Mouse (Mus musculus): ENCODE measurements around the gene Timp4. TPM values are rescaled to one million over a fixed set of nuclear protein-coding genes. Genes with fewer than 3 reads are reported as not detected.
"Not testable (repeated sequence)": the region's sequence is repeated elsewhere in the genome, so short reads cannot be mapped to it uniquely, and the experiment has no call there.

Timp4 gene
- total and polyA plus RNA-seq, 3 experiments, result not detected

DNA sequence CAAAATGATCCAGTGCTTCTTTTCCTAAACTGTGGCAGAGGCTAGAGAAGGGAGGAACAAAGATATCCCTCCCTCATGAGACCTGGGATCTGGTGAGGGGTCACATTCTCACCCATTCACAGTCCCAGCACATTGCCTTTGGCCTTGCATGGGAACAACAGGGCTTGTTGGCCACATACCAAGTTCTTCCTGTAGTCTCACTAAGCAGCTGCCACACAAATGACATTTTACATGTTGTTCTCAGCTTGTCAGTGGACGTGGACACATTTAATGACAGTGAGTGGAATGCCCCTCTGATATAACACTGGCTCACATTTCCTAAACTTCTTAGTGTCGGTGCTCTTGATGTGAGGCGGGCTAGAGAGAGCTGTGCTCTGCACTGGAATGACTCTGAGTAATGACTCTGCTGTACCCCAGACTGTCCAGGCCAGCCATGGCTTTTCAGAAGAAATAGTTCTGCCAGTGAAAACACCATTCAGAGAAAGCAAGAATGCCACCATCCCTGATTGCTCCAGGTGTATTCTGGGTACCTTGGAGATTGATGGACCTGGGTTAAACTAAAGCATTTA is 10.8 kb downstream of the Timp4 start:
- no peak for DNase-seq (ENCODE audit: low read depth, low spot score)
- Histone ChIP-seq H3K4me1 (ENCODE audit: control insufficient read depth in 1 of 2, insufficient read depth in 2 of 2, low read length in 2 of 2) (no peaks in the 10 kb centered on the region), H3K36me3 (ENCODE audit: control insufficient read depth in 1 of 2, insufficient read depth in 2 of 2, low read length in 2 of 2) (no peaks in the 10 kb centered on the region), H3K27ac (ENCODE audit: control insufficient read depth, low read depth, low read length) (no peak overlapping the region), H3K9ac (ENCODE audit: control insufficient read depth, low read depth, low read length, poor library complexity, severe bottlenecking) (no peak overlapping the region), H3K9me3 (replicated peaks; ENCODE audit: insufficient read depth, low read length) (no peaks in the 10 kb centered on the region), H3K4me3 (ENCODE audit: control insufficient read depth in 1 of 2, insufficient read depth in 1 of 2, low read depth in 2 of 2, low read length in 2 of 2) (no peak overlapping the region), H3K79me2 (ENCODE audit: control insufficient read depth, insufficient read depth, low read length, poor library complexity) (no peaks in the 10 kb centered on the region), H3K27me3 (ENCODE audit: control insufficient read depth in 1 of 2, insufficient read depth in 2 of 2, low read length in 2 of 2) (peaks cover 2% of the 10 kb centered on the region in 2 experiments)
- TF ChIP-seq POLR2AphosphoS2 (IDR thresholded peaks at IDR 0.05; ENCODE audit: low read length), result no peak
- no peak for TF ChIP-seq TCF12 (IDR thresholded peaks at IDR 0.05; ENCODE audit: low read depth, low read length)

DNA sequence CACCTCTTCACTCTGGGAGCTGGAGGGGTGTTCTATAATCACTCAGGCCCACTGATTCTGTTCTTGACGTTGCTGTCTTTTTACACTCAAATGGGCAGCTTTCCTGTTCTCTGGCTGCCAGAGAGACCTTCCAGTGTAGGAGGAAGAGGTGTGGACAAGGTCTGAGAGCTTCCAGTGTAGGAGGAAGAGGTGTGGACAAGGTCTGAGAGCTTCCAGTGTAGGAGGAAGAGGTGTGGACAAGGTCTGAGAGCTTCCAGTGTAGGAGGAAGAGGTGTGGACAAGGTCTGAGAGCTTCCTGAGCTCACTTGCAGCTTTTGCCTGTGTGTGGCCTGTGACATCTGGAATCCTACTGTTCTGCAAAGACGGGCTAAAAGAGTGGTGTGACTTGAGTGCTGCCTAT is 11.6 kb downstream of the Timp4 start:
- not testable (repeated sequence) for H3K9me3 ChIP-seq (replicated peaks; ENCODE audit: insufficient read depth, low read length); H3K4me1 ChIP-seq (ENCODE audit: control insufficient read depth in 1 of 2, insufficient read depth in 2 of 2, low read length in 2 of 2); H3K27me3 ChIP-seq (ENCODE audit: control insufficient read depth in 1 of 2, insufficient read depth in 2 of 2, low read length in 2 of 2); H3K36me3 ChIP-seq (ENCODE audit: control insufficient read depth in 1 of 2, insufficient read depth in 2 of 2, low read length in 2 of 2); H3K9ac ChIP-seq (ENCODE audit: control insufficient read depth, low read depth, low read length, poor library complexity, severe bottlenecking); H3K27ac ChIP-seq (ENCODE audit: control insufficient read depth, low read depth, low read length); DNase-seq (ENCODE audit: low read depth, low spot score); H3K79me2 ChIP-seq (ENCODE audit: control insufficient read depth, insufficient read depth, low read length, poor library complexity); H3K4me3 ChIP-seq (ENCODE audit: control insufficient read depth in 1 of 2, insufficient read depth in 1 of 2, low read depth in 2 of 2, low read length in 2 of 2)

DNA sequence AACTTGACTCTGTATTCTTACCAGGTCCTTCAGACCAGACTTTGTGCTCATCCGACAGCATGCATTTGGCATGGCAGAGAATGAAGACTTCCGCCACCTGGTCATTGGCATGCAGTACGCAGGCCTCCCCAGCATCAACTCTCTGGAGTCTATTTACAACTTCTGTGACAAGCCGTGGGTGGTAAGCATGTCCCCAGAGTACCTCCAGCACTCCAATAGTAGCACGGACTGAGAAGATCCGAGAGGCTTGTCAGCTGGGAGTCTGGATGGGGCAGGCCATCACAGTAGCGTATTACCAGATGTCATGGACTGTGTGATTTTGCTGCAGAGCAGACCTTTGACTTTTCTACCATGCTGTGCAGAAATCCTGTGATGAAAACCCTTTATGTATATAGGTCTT is 12.7 kb downstream of the Timp4 start:
- Histone ChIP-seq H3K27me3 (ENCODE audit: control insufficient read depth in 1 of 2, insufficient read depth in 2 of 2, low read length in 2 of 2) (peaks cover 2% of the 10 kb centered on the region in 2 experiments), H3K4me1 (ENCODE audit: control insufficient read depth in 1 of 2, insufficient read depth in 2 of 2, low read length in 2 of 2) (no peaks in the 10 kb centered on the region), H3K36me3 (ENCODE audit: control insufficient read depth in 1 of 2, insufficient read depth in 2 of 2, low read length in 2 of 2) (no peaks in the 10 kb centered on the region), H3K27ac (ENCODE audit: control insufficient read depth, low read depth, low read length) (no peak overlapping the region), H3K9me3 (replicated peaks; ENCODE audit: insufficient read depth, low read length) (no peaks in the 10 kb centered on the region), H3K9ac (ENCODE audit: control insufficient read depth, low read depth, low read length, poor library complexity, severe bottlenecking) (no peak overlapping the region), H3K79me2 (ENCODE audit: control insufficient read depth, insufficient read depth, low read length, poor library complexity) (no peaks in the 10 kb centered on the region), H3K4me3 (ENCODE audit: control insufficient read depth in 1 of 2, insufficient read depth in 1 of 2, low read depth in 2 of 2, low read length in 2 of 2) (no peak overlapping the region)
- TF ChIP-seq MAZ (IDR thresholded peaks at IDR 0.05; ENCODE audit: low read depth, low read length) (no peak), CTCF (IDR thresholded peaks at IDR 0.05 in 2 of 3, conservative IDR thresholded peaks at IDR 0.05 in 1 of 3; ENCODE audit: control insufficient read depth in 1 of 3, insufficient read depth in 1 of 3, low read depth in 2 of 3, low read length in 3 of 3, poor library complexity in 1 of 3, severe bottlenecking in 1 of 3) (no peak), NRF1 (IDR thresholded peaks at IDR 0.05; ENCODE audit: insufficient read depth, low read depth, low read length, poor library complexity, severe bottlenecking) (no peak), POLR2AphosphoS2 (IDR thresholded peaks at IDR 0.05; ENCODE audit: low read length) (no peak), POLR2AphosphoS5 (IDR thresholded peaks at IDR 0.05; ENCODE audit: borderline replicate concordance, low read depth, low read length) (no peak), MXI1 (IDR thresholded peaks at IDR 0.05; ENCODE audit: low read depth, low read length) (no peak), TAL1 (IDR thresholded peaks at IDR 0.05; ENCODE audit: low read length) (no peak), SMC3 (IDR thresholded peaks at IDR 0.05; ENCODE audit: low read depth, low read length) (no peak), GATA1 (IDR thresholded peaks at IDR 0.05; ENCODE audit: low read depth, low read length) (no peak), RAD21 (IDR thresholded peaks at IDR 0.05; ENCODE audit: low read depth, low read length) (no peak), ZMIZ1 (IDR thresholded peaks at IDR 0.05; ENCODE audit: low read depth, low read length) (no peak), ETS1 (IDR thresholded peaks at IDR 0.05; ENCODE audit: low read depth, low read length) (no peak), MAX (IDR thresholded peaks at IDR 0.05; ENCODE audit: low read length) (no peak), HCFC1 (IDR thresholded peaks at IDR 0.05; ENCODE audit: low read depth, low read length) (no peak), ZKSCAN1 (IDR thresholded peaks at IDR 0.05; ENCODE audit: low read depth, low read length) (no peak)
- DNase-seq (ENCODE audit: low read depth, low spot score), result no peak

Data from MEL (cell line).